In genomic region chr1:168046347-168046746, GRCm38 (mm10) we compare ENCODE assay signal across 11 mouse cellular contexts.
DNase-seq lines count a peak whose midpoint lies in the region; ATAC-seq lines count a peak whose summit lies in the region.
"Had no signal": no experiment of that assay in that cellular context is flagged by ENCODE, and none has a peak within 500 bp of the region (broad histone marks: within the 10 kb centered on the region; RNA-seq: fewer than 3 reads in every experiment).

No protein-coding gene starts in this region.

- no peaks in the 10 kb centered on the region for H3K27me3 ChIP-seq in neural tube, embryonic 11.5 days (ENCODE audit: control insufficient read depth, insufficient read depth, low read length)
- H3K27me3 ChIP-seq in forebrain, embryonic 16.5 days (replicated peaks; ENCODE audit: control insufficient read depth, insufficient read depth, low read length), result no peaks in the 10 kb centered on the region
- H3K27me3 ChIP-seq: liver, embryonic 15.5 days had no signal

- H3K4me3 ChIP-seq in neural tube, embryonic 11.5 days (ENCODE audit: low read depth, low read length), result no peak overlapping the region
- H3K4me3 ChIP-seq in forebrain, embryonic 16.5 days (replicated peaks; ENCODE audit: low read length), result no peak overlapping the region
- H3K4me3 ChIP-seq: liver, embryonic 15.5 days had no signal

- no peak for DNase-seq in neural tube, embryonic 11.5 days (ENCODE audit: low spot score)
- no peak for DNase-seq in neural tube, embryonic 10.5 days (ENCODE audit: extremely low spot score, low spot score)
- peak; percentile 68 to 75 for DNase-seq in layer of hippocampus, postnatal 10 days (ENCODE audit: low spot score in 2 of 2)
- peak; percentile 34 for DNase-seq in telencephalon, adult 2 months (ENCODE audit: low read depth, low spot score)
- no peak for DNase-seq in ovary, postnatal 36 days (ENCODE audit: low spot score)
- no peak for DNase-seq in ovary, postnatal 10 days (ENCODE audit: low spot score)
- DNase-seq: thymus, postnatal 4 days had no signal

- peak; percentile 76 for ATAC-seq in neural tube, embryonic 11.5 days (ENCODE audit: insufficient read depth, low FRiP score, low TSS enrichment)
- peak; percentile 88 for ATAC-seq in forebrain, embryonic 16.5 days
- ATAC-seq: intestine, embryonic 16.5 days had no signal

- H3K4me1 ChIP-seq in neural tube, embryonic 11.5 days (ENCODE audit: control insufficient read depth, insufficient read depth, low read length), result peaks cover 8% of the 10 kb centered on the region; the same call in 1 of the 2 replicates
- H3K4me1 ChIP-seq in forebrain, embryonic 16.5 days (replicated peaks; ENCODE audit: control insufficient read depth, insufficient read depth, low read length), result peaks cover 27% of the 10 kb centered on the region
- H3K4me1 ChIP-seq: liver, embryonic 15.5 days had no signal

- no peaks in the 10 kb centered on the region for H3K9me3 ChIP-seq in neural tube, embryonic 11.5 days (ENCODE audit: control insufficient read depth, low read length)
- no peaks in the 10 kb centered on the region for H3K9me3 ChIP-seq in forebrain, embryonic 16.5 days (ENCODE audit: control insufficient read depth, low read length)
- H3K9me3 ChIP-seq: liver, embryonic 15.5 days had no signal

- no peaks in the 10 kb centered on the region for H3K36me3 ChIP-seq in neural tube, embryonic 11.5 days (ENCODE audit: control insufficient read depth, insufficient read depth, low read length)
- no peaks in the 10 kb centered on the region for H3K36me3 ChIP-seq in forebrain, embryonic 16.5 days (ENCODE audit: control insufficient read depth, insufficient read depth)
- H3K36me3 ChIP-seq: liver, embryonic 15.5 days had no signal

- no peak overlapping the region for H3K4me2 ChIP-seq in neural tube, embryonic 11.5 days (ENCODE audit: low read depth)
- H3K4me2 ChIP-seq in forebrain, embryonic 16.5 days (ENCODE audit: low read length), result no peak overlapping the region
- H3K4me2 ChIP-seq: heart, embryonic 11.5 days; liver, embryonic 15.5 days had no signal

- no peak overlapping the region for H3K27ac ChIP-seq in neural tube, embryonic 11.5 days (ENCODE audit: low read depth, low read length)
- H3K27ac ChIP-seq in forebrain, embryonic 16.5 days (ENCODE audit: low read length), result peak overlapping the region; percentile 66
- H3K27ac ChIP-seq: liver, embryonic 15.5 days had no signal

- no peak overlapping the region for H3K9ac ChIP-seq in neural tube, embryonic 11.5 days (ENCODE audit: low read length)
- H3K9ac ChIP-seq in forebrain, embryonic 16.5 days (replicated peaks; ENCODE audit: low read depth, low read length), result no peak overlapping the region
- H3K9ac ChIP-seq: liver, embryonic 15.5 days had no signal

- 57% methylated on average over 7 of the region's 7 CpGs for WGBS in neural tube, embryonic 11.5 days
- WGBS in forebrain, embryonic 16.5 days, result 10% methylated on average over 7 of the region's 7 CpGs

Comparison
In these comparisons a context has a peak if more than half of its experiments do, and no peak if none do; other contexts are left out.
1. DNase-seq: peak in layer of hippocampus, postnatal 10 days (2 of 2) and telencephalon, adult 2 months (single experiment); none in neural tube, embryonic 11.5 days (single experiment), neural tube, embryonic 10.5 days (single experiment), ovary, postnatal 36 days (single experiment) and ovary, postnatal 10 days (single experiment).